Mouse (Mus musculus): ENCODE results near the gene Tnp1. TPM values are rescaled to one million over a fixed set of nuclear protein-coding genes. Genes with fewer than 3 reads are reported as not detected.

The Tnp1 gene
- not detected for polyA plus RNA-seq (2017; shearing (Covaris generic))

GRCm38 (mm10) chr1:73015731-73016130, at the start of gene Tnp1:
Tnp1 (minus strand) TSS chr1:73015909.

Other genes with a start within 250 kb of the Tnp1 start
- gene Igfbp2, start 191.4 kb downstream of the Tnp1 start, polyA plus RNA-seq (2017; shearing (Covaris generic)) = not detected
- gene Igfbp5, start 141.0 kb downstream of the Tnp1 start, polyA plus RNA-seq (2017; shearing (Covaris generic)) = not detected

All from CD4-positive, CD25-positive, alpha-beta regulatory T cell (primary cell).